Mouse (Mus musculus) right cerebral cortex, adult 18-20 months (tissue): Measurements from ENCODE around the gene Atp5k.

ENCODE experiments used
- DNase-seq: peaks from one replicate; pipeline ENCODE4 v3.0.0; 2022; ENCODE audit warnings: mixed read lengths

Atp5k gene

GRCm38 (mm10) chr5:108423427-108423826 is 10.8 kb downstream of the Atp5k start:
- no peak for DNase-seq

GRCm38 (mm10) chr5:108422741-108423140 is 11.5 kb downstream of the Atp5k start:
- no peak for DNase-seq

- DNase-seq: no peak
Observed at GRCm38 (mm10) chr5:108414711-108415110, 19.5 kb downstream of the Atp5k start.

GRCm38 (mm10) chr5:108406977-108407376 is 27.3 kb downstream of the Atp5k start:
- peak; percentile 23 for DNase-seq

GRCm38 (mm10) chr5:108405460-108405859 is 28.8 kb downstream of the Atp5k start:
- DNase-seq: no peak

GRCm38 (mm10) chr5:108403453-108403852 is 30.8 kb downstream of the Atp5k start:
- no peak for DNase-seq

GRCm38 (mm10) chr5:108389744-108390143 is 44.5 kb downstream of the Atp5k start:
- no peak for DNase-seq

GRCm38 (mm10) chr5:108388201-108388600 is 46.0 kb downstream of the Atp5k start, which contains the start of gene Pde6b:
TSS of gene Pde6b (plus strand) at chr5:108388391.
- no peak for DNase-seq

- peak; percentile 58 for DNase-seq
Observed at GRCm38 (mm10) chr5:108386449-108386848, 47.8 kb downstream of the Atp5k start.

GRCm38 (mm10) chr5:108385632-108386031 is 48.6 kb downstream of the Atp5k start:
- peak; percentile 67 for DNase-seq
